Mouse (Mus musculus) cerebellum, adult 2 months (tissue): ENCODE data around the gene Ctsk. TPM values are rescaled to one million over a fixed set of nuclear protein-coding genes. Genes with fewer than 3 reads are reported as not detected.

ENCODE experiments used
- DNase-seq, 2 experiments: peaks; one replicate each; pipeline ENCODE4 v3.0.0; 2021
- H3K27ac ChIP-seq: fragments of 200-500 bp; 2 replicates; pipeline ENCODE4 v1.5.1; 2012; ENCODE audit warnings: low read length, control low read depth, inconsistent platforms; ENCODE audit not compliant: insufficient read depth
- H3K27me3 ChIP-seq: fragments of 200-500 bp; 2 replicates; pipeline ENCODE4 v1.6.1; 2012; ENCODE audit warnings: inconsistent platforms, mild to moderate bottlenecking, low read length, moderate library complexity; ENCODE audit not compliant: control insufficient read depth, insufficient read depth
- H3K4me1 ChIP-seq: fragments of 200-500 bp; 2 replicates; pipeline ENCODE4 v1.6.1; 2011; ENCODE audit warnings: low read length; ENCODE audit not compliant: control insufficient read depth, insufficient read depth
- H3K4me3 ChIP-seq: fragments of 200-500 bp; replicated peaks from 2 replicates; pipeline ENCODE3; 2011; ENCODE audit warnings: mild to moderate bottlenecking, low read depth, low read length, control low read depth; ENCODE audit not compliant: insufficient read depth
- CTCF ChIP-seq: fragments of 200-500 bp; IDR thresholded peaks from 2 replicates; pipeline ENCODE4 v1.5.1; 2011; ENCODE audit warnings: low read depth, mild to moderate bottlenecking, control low read depth, low read length, moderate library complexity, borderline replicate concordance; ENCODE audit not compliant: insufficient read depth
- POLR2A ChIP-seq: fragments of 200-500 bp; IDR thresholded peaks from 2 replicates; pipeline ENCODE4 v1.6.1; 2011; ENCODE audit warnings: low read length, control low read depth, borderline replicate concordance; ENCODE audit not compliant: insufficient read depth
- WGBS: fragments of 180-500 bp; shearing (Covaris S2); methylation state at CpG from one replicate; pipeline ENCODE4 v1.1.7; 2018; 5-methylcytosine and 5-hydroxymethylcytosine counted together
- polyA plus RNA-seq: library from polyadenylated mRNA; depleted of rRNA; stranded (reverse); fragments of >200 nt; gene quantifications from 2 replicates; pipeline ENCODE4 v1.2.3, GENCODE M21; 2012

Ctsk gene
- polyA plus RNA-seq, 1 experiment, result 4.0 TPM

DNA sequence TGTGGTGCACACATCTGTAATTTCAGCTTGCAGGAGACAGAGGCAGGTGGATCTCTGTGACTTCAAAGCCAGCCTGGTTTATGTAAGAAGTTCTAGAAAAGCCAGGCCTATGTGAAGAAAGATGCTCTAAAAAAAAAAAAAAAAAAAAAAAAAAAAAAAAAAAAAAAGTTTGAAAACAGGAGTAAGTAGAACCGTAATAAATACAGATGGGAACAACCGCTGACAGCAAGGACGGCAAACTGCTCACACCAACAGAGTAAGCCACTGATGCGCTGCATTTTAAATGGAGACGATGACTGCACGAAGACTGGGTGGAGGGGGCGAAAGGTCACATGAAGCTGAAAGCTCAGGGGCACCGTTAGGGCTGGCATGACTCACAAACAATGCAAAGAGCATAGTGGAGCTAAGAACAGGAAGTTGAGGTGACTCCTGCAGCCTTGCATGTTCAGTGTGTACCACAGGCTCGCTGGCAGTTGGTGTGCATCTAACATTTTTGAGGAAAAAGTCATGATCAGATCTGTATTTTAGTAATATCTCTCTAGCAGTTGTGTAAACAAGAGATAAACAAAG, 12.6 kb downstream of the Ctsk start:
- no peak overlapping the region for H3K4me3 ChIP-seq
- DNase-seq, result no peak
- no peak for TF ChIP-seq POLR2A
- H3K27ac ChIP-seq, result no peak overlapping the region
- peaks cover 5% of the 10 kb centered on the region for H3K4me1 ChIP-seq
- no peaks in the 10 kb centered on the region for H3K27me3 ChIP-seq
- 74% methylated on average over 9 of the region's 9 CpGs for WGBS

DNA sequence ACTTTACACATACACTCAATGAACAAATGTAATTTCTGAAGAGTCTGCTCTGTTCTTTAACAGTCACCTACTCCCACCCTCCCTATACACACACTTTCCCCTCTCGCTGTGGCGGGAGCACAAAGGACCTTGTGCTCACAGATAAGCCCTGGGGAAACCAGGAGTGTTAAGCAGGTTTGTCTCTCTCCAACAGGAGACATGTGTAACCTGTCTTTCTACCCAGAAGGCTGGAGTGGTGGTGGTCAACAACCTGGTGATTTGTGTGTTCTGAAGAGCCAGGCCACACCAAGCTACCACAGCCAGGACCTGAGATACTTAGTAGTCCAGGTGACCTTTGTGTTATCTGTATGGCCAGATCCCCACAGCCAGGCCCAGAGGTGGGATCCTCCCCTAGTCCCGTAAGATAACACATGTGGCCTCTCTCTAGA, 17.6 kb downstream of the Ctsk start:
- Histone ChIP-seq H3K4me1 (peaks cover 4% of the 10 kb centered on the region), H3K27me3 (no peaks in the 10 kb centered on the region), H3K4me3 (no peak overlapping the region), H3K27ac (no peak overlapping the region)
- DNase-seq, result no peak
- WGBS, result 97% methylated on average over 3 of the region's 3 CpGs
- TF ChIP-seq CTCF (no peak), POLR2A (no peak)

DNA sequence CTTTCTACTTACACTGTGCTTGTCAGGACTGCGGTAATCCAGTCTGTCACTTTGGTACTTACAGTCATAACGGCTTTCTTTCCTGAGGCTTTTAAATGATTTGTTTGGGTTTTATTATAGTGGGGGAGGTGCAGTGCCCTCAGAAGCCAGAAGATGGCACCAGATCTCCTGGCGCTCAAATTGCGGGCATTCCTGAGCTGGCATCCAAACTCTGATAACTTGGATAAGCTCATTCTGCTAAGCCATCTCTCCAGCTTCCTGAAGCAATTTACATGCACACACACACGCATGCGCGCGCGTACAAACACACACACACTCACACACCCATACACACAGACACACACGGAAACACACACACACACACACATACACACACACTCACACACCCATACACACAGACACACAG, 18.4 kb downstream of the Ctsk start:
- Histone ChIP-seq H3K4me1 (peaks cover 4% of the 10 kb centered on the region), H3K27me3 (no peaks in the 10 kb centered on the region), H3K27ac (no peak overlapping the region), H3K4me3 (peak overlapping the region; percentile 19)
- DNase-seq, result peak; percentile 67 to 73
- TF ChIP-seq CTCF (peak; percentile 88), POLR2A (no peak)
- WGBS, result 7% methylated on average over 10 of the region's 10 CpGs

DNA sequence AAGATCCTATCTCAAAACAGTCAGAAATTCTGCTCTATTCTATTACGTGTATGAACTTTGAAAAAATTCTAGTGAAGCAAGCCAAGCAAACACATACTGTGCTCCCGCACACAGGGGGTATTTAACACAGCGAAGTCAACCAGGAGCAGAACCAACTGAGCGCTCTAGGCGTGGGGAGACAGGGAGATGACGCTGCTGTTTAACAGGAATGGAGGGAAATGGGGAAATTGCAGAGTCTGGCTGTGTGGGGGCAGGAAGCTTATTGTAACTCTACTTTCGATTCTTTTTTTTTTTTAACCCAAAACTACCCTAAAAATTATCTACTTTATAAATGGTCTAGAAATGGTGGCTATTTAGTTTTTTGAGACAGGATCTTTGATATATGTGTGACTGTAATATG, 19.8 kb downstream of the Ctsk start:
- peaks cover 4% of the 10 kb centered on the region for H3K4me1 ChIP-seq
- TF ChIP-seq POLR2A (no peak), CTCF (no peak)

DNA sequence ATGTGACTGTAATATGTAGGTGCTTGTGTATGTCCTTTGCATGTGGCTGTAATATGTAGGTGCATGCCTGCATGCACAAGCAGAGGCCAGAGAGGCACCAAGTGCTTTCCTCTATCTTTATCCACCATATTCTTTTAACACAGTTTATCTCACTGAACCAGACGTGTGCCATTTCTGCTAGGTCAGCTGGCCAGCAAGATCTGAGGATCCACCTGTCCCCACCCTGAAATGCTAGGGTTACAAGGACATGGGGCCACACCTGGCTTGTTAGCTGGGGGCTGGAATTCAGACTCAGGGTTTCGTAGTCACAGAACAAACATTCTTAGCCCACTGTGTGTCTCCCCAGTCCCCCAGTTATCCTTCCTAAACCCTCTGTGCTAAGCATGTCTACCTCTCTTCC, 20.3 kb downstream of the Ctsk start:
- Histone ChIP-seq H3K4me3 (no peak overlapping the region), H3K4me1 (peaks cover 4% of the 10 kb centered on the region), H3K27me3 (no peaks in the 10 kb centered on the region), H3K27ac (no peak overlapping the region)
- DNase-seq, result no peak
- TF ChIP-seq POLR2A (no peak), CTCF (no peak)
- WGBS, result 88% methylated on average over 2 of the region's 2 CpGs

More for the DNA sequence above, 19.8 kb downstream of the Ctsk start:
- WGBS, result 76% methylated on average over 7 of the region's 7 CpGs
- Histone ChIP-seq H3K4me3 (no peak overlapping the region), H3K27me3 (no peaks in the 10 kb centered on the region), H3K27ac (no peak overlapping the region)
- no peak for DNase-seq

DNA sequence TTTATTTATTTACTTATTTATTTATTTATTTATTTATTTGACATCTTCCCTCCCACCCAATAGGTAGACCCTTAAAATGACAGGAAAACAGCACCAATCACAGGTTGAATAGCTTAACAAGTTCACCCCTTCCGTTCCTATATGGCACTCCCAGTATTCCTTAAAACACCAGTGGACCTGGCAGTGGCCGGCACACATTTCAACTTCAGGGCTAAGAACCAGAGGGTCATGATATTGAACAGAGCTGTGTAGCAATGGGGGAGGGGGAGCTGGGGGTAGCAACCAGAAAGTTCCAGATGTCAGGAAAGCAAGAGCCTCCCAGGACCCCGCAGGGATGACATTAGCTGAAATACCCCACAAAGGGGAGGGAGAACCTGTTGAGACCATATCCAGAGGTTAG, 21.0 kb downstream of the Ctsk start:
- Histone ChIP-seq H3K27me3 (no peaks in the 10 kb centered on the region), H3K27ac (no peak overlapping the region), H3K4me1 (peaks cover 4% of the 10 kb centered on the region), H3K4me3 (no peak overlapping the region)
- DNase-seq, result no peak
- TF ChIP-seq POLR2A (no peak), CTCF (no peak)
- 85% methylated on average over 3 of the region's 3 CpGs for WGBS

DNA sequence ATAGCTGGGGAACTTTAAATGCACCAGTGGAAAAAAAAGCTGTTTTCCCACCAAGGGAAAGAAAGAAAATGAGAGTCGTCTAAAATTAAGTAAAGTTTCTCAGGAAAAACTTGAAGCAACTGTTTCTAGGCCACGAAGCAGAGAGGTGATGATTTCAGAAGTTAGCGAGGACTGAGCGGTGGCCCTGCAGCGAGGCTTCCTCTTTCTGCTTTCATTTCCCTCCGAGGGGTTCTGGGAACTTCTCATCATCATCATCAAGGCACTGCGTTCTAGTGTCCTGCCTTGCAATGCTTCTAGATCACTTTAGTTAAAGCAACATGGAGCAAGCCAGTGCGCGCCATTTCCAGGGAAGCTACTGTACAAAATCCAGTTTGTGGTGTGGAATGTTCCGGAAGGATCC, 22.1 kb downstream of the Ctsk start:
- whole genome bisulfite sequencing, result 90% methylated on average over 10 of the region's 10 CpGs
- TF ChIP-seq POLR2A (no peak), CTCF (no peak)
- no peak overlapping the region for H3K27ac ChIP-seq
- no peak overlapping the region for H3K4me3 ChIP-seq
- no peak for DNase-seq
- peaks cover 4% of the 10 kb centered on the region for H3K4me1 ChIP-seq
- no peaks in the 10 kb centered on the region for H3K27me3 ChIP-seq

DNA sequence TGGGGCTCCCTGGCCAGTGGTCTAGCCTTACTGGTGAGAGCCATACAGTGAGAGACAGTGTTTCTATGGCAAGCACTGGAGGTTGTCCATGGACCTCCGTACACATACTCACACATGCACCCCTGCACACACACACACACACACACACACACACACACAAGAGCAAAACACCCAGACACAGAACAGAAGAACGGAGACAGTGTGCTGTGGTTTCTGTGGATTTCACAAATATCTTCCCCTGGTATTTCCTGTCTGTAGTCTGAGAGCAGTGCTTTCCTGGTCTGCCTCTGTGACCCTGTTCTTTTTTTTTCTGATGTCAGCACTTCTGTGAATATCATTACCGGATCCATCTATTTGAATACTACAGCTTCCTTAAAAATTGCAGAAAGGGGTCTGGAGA, 24.6 kb downstream of the Ctsk start:
- no peak overlapping the region for H3K27ac ChIP-seq
- DNase-seq, result no peak
- H3K4me3 ChIP-seq, result no peak overlapping the region
- WGBS, result 80% methylated on average over 3 of the region's 3 CpGs
- no peak for TF ChIP-seq CTCF
- no peak for TF ChIP-seq POLR2A
- no peaks in the 10 kb centered on the region for H3K27me3 ChIP-seq
- H3K4me1 ChIP-seq, result no peaks in the 10 kb centered on the region
